Mouse (Mus musculus) gastrocnemius, adult 8-10 months (tissue): ENCODE data around the gene Slc6a21. TPM values are rescaled to one million over a fixed set of nuclear protein-coding genes. Genes with fewer than 3 reads are reported as not detected.

Experiments used
- DNase-seq, 2 experiments: peaks; one replicate each; pipeline ENCODE4 v3.0.0; 2022; ENCODE audit warnings: low spot score in 2 of 2
- total RNA-seq, 4 experiments: library from RNA; stranded (reverse); gene quantifications; 2 replicates each; pipeline ENCODE4 v1.2.4; 2022

Slc6a21 gene
- total RNA-seq = not detected

- peak; percentile 72 to 77 for DNase-seq
These were observed at the start of gene Slc6a21 for GRCm38 (mm10) chr7:45277136-45277760. Gene Slc6a21 (plus strand): TSS chr7:45277513.

- no peak for DNase-seq
These were observed 48.8 kb upstream of the Slc6a21 start for GRCm38 (mm10) chr7:45228548-45228947.

- no peak for DNase-seq
These were observed 48.3 kb upstream of the Slc6a21 start for GRCm38 (mm10) chr7:45229046-45229445.

GRCm38 (mm10) chr7:45229459-45230203 is 47.7 kb upstream of the Slc6a21 start:
- DNase-seq = no peak

DNA sequence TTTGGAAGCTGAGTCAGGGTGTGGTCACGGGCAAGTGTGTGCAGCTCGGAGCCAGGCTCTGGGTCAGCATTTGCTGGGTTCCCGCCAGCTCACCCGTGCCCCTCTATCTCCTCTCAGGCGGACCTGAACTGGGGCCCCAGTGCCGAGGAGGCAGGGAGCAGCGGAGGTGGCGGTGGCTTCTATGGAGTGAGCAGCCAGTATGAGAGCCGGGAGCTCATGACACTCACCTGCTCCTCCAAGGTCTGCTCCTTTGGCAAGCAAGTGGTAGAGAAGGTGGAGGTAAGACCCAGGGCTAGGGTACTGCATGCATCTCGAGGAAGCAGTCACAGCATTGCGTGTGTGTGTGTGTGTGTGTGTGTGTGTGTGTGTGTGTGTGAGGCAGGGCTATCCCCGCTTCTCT is 46.1 kb upstream of the Slc6a21 start:
- no peak for DNase-seq

DNA sequence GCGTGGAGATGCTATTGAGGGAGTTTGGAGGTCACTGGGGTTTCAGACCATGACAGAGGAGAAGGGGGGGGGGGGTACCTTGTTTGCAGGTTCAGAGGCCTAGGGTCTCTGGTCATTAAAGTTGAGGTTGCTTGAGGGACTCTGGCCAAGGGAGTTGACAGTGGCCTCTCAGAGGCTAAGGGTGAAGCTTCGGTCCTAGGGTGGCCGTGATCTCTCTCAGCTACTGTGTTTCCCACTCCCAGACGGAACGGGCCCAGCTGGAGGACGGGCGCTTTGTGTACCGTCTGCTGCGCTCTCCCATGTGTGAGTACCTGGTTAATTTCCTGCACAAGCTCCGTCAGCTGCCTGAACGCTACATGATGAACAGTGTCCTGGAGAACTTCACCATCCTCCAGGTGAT is 45.4 kb upstream of the Slc6a21 start:
- no peak for DNase-seq

DNA sequence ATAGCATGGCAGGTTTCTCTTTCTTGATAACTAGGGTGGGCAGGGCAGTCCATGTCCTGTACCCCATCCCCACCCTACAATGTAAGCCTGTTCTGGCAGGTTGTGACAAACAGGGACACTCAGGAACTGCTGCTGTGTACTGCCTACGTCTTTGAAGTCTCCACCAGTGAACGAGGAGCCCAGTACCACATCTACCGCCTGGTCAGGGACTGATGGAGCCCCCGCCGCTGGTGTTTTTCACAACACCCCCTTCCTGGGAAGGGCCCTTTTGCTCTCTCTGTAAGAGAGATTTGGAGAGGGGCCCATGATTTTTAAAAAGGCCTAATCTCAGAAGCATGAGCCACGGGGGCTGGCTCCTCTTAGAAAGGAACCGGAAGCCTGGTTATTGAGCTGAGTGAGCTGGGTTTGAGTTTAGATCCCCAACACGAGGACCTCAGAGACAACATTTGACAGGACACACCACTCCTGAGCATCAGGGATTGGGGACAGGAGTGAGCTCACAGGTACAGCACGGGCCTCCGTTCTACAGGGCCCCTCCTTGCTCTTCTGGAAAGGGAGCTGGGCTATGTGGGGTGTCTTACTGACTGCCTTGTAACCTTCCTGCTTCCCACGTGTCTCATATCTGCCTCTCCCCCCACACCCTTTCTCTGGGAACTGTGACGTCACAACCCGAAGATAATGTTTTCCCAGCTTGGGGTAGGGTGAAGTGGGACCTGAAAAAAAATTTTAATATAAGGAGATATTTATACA is 44.4 kb upstream of the Slc6a21 start:
- DNase-seq = no peak

DNA sequence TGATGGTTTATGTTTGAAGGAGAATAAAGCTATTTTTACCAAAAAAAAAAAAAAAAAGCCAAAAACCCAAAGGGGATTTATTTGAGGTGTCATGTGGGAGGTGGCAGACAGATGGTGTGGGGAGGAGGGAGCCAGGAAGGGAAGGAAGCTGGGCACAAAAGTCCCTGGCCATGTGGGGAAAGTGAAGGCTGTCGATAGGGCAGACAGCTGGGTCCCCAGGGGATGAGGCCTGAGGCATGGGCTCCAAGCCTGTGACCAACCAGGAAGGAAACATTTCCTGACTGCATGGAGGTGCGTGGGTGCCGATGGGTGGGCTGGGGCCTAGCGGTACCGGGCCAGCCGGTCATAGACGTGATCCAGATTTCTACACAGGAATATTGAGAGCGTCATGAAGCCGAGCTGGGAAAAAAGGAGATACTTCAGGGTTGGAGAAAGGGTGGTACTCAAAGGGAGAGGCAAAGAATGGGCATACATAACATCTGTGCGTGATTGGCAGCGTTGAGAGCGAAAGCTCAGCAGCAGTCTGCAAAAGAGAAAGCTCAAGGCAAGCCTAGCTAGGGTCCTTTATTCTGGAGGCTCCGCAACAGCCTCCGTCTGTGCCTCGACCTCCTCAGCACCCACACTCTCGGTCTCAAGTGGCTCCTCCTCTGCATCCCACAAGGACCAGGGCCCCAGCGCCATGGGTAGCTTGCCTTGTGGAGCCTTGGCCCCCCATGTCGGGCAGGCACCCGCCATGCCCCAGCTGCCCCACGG is 43.6 kb upstream of the Slc6a21 start:
- no peak for DNase-seq

DNA sequence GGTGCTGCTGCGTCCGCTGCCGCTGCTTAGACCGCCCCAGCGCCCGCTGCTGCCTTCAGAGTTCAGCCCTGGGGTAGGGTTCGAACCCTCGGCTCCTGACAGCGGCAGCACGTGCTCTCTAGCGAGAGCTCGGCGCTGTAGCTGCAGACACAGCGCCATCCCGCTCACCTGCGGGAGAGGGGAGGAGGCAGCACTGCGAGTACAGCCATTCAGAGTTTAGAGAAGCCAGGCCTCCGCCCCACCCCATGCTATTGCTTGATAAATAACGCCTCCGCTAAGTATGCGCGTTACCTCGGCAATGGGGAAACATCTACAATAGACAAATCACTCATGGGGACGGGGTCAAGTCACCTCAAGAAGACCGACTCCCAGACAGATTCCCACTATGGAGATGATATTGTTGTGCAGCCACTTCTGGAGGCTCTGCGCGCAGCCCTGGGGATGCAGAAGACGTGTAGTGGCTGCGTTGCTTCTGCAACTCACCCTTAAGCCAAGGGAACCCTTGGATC is 42.9 kb upstream of the Slc6a21 start:
- no peak for DNase-seq

DNA sequence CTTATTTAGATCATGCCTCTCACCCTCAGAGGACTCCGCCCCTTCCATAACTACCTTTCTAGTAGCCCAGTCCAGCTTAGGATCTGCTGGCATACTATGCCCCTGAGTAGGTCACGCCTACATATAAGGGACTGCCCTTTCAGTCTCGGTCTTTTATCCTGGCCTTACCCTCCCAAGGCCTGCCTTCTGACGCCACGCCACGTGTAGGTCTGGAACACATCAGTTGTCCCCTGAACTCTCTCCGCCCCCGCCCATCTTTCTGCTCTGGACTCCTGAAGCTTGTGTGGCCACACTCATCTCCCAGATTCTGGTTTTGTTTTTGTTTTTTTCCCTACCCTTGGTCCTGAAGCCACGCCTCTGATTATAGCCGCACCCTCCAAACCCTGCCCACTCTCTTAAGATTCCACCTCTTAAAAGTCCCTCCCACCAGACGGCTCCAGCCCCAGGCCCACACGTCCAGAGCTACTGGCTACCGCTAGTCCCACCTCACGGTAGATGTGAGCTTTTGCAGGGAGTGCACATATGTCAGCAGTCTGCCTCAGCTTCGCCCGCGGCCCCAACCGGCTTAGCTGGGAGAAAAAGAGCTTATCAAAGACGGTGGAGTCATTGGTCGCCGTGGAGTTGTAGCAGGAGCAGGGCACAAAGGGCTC is 42.3 kb upstream of the Slc6a21 start:
- no peak for DNase-seq

- DNase-seq = no peak
These were observed 41.6 kb upstream of the Slc6a21 start for GRCm38 (mm10) chr7:45235656-45236180.

DNA sequence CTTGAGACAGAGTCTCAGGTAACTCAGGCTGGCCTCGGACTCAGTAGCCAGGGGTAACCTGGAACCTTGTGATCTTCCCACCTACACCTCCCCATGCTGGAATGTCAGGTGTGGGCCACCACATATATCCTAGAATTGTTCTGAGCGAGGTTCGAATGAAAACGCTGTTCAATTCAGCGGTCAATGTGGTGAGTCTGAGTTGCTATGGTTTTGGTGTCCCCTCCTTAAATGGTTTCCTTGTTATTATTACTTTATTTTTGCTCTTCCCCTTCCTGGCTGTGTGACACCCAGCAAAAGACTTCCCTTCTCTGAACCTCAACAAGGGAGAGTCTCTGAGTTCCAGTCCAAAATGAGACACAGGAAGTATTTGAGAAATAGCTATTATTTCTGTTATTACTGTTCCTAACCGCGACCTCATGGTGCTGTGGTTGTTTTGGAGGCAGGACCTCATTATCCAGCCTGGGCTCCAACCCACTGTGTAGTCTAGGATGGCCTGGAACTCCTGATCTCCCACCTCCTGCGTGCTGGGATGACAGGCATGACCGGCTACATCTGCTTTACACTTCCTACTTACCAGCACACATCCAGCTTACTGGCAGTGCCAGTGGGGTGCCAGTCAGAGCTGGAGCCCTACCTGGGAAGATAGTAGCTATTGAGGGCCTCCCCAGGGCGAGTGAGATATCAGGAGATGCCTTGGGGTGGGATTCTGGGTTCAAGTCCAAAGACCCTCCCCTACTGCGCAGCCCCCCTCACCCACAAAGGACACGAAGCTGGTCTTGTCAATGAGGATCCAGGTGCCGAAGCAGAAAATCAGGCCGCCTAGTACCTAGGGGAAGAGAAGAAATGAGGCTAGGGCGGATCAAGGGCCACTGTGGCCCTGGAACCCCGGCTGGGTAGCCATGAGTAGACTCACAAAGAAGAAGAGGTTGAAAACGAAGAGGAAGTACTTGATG is 39.3 kb upstream of the Slc6a21 start:
- DNase-seq = no peak

DNA sequence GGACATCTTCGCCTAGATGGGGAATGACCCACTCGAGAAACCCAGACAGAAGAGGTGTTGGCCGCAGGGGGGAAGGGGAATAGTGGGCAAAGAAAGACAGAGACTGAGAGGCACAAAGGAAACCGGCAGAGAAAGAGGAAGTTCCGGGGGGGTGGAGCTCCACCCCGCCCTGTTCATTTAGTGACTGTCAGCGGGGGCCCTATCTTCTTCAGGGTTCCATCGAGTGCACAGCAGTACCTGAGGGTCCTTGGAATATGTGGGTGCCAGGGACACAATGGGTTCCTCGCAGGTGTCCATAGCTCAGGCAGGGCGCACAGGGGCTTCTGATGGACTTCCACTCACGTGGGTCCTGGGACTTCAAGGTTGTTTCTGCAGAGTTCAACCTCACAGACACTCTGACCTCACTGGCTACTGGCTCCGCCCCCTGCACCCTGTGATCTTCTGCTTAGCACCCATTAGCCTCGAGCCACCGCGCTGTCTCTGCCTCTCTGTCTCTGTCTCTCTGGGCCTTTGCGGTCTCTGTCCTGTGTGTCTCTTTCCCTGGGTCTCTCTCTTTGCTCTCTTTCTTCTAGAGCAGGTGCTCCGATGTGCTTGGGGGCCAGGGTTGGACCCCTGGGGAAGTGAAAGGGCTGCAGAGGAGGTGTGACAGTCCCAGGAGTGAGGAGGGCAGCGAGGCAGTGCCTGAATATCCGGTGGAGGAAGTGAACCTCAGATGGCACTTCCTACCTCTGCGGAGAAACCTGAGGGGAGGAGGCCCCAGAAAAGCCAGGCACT is 38.4 kb upstream of the Slc6a21 start, which contains the start of gene Cd37:
Gene Cd37 (minus strand): TSS at position 393 of the 774 bp plus-strand sequence.
- DNase-seq = no peak

GRCm38 (mm10) chr7:45240109-45240508 is 37.2 kb upstream of the Slc6a21 start:
- DNase-seq = no peak

GRCm38 (mm10) chr7:45240633-45241388 is 36.5 kb upstream of the Slc6a21 start, which contains the start of gene Slc6a16:
Gene Slc6a16 (plus strand): TSS chr7:45241085.
- DNase-seq = no peak

GRCm38 (mm10) chr7:45241389-45241749 is 35.9 kb upstream of the Slc6a21 start:
- DNase-seq = no peak

GRCm38 (mm10) chr7:45247666-45248065 is 29.6 kb upstream of the Slc6a21 start:
- no peak for DNase-seq

DNA sequence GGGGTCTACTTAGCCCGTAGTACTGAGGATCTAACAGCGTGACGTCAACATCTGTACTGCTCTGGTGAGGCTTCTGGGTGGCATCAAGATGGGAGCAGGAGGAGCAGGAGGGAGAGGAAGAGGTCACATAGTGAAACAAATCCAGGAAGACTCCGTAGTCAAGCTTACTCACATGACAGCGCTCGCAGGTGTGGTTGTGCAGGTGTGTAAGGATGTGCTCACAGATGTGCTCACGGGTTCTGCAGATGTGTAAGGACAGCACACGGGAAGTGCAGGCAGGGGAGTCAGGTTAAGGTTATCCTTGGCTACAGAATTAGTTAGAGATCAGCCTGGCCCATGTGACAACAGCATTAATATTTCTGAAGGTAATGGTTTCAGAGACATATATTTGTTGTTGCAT is 23.5 kb upstream of the Slc6a21 start:
- DNase-seq = no peak
